Mouse (Mus musculus) cerebellum, adult 11 months (tissue): ENCODE measurements around the gene Vps33a.
"Not testable (repeated sequence)": the region's sequence is repeated elsewhere in the genome, so short reads cannot be mapped to it uniquely, and the experiment has no call there.

ENCODE experiments used
- DNase-seq: peaks from one replicate; pipeline ENCODE4 v3.0.0; 2022

Gene Vps33a

GRCm38 (mm10) chr5:123523692-123524392, 49.0 kb downstream of the Vps33a start, which contains the start of gene Diablo:
Gene Diablo, minus strand, starts transcription at chr5:123524176.
- DNase-seq = peak; percentile 97

- no peak for DNase-seq
Observed at GRCm38 (mm10) chr5:123522166-123522565, 50.7 kb downstream of the Vps33a start.

GRCm38 (mm10) chr5:123521621-123522020, 51.2 kb downstream of the Vps33a start:
- DNase-seq = no peak

GRCm38 (mm10) chr5:123520666-123521065, 52.2 kb downstream of the Vps33a start:
- no peak for DNase-seq

- no peak for DNase-seq
Observed at GRCm38 (mm10) chr5:123514871-123515270, 58.0 kb downstream of the Vps33a start.

- no peak for DNase-seq
Observed at GRCm38 (mm10) chr5:123512102-123512501, 60.7 kb downstream of the Vps33a start.

GRCm38 (mm10) chr5:123511426-123511825, 61.4 kb downstream of the Vps33a start:
- not testable (repeated sequence) for DNase-seq

GRCm38 (mm10) chr5:123510160-123510559, 62.7 kb downstream of the Vps33a start, which contains the start of gene B3gnt4:
Gene B3gnt4, plus strand, starts transcription at chr5:123510460.
- DNase-seq = no peak

- no peak for DNase-seq
Observed at GRCm38 (mm10) chr5:123508921-123509320, 63.9 kb downstream of the Vps33a start.

GRCm38 (mm10) chr5:123507936-123508723, 64.7 kb downstream of the Vps33a start:
- peak; percentile 63 for DNase-seq

- no peak for DNase-seq
Observed at GRCm38 (mm10) chr5:123501973-123502372, 70.9 kb downstream of the Vps33a start.

GRCm38 (mm10) chr5:123499717-123500116, 73.1 kb downstream of the Vps33a start:
- peak; percentile 39 for DNase-seq

- DNase-seq = no peak
Observed at GRCm38 (mm10) chr5:123489935-123490334, 82.9 kb downstream of the Vps33a start.

GRCm38 (mm10) chr5:123489112-123489785, 83.6 kb downstream of the Vps33a start, which contains the start of the genes Lrrc43 and Il31:
Gene Lrrc43, plus strand, starts transcription at chr5:123489305.
Gene Il31, minus strand, starts transcription at chr5:123489489.
- DNase-seq = no peak

GRCm38 (mm10) chr5:123487659-123488395, 85.0 kb downstream of the Vps33a start:
- no peak for DNase-seq
